Mouse (Mus musculus) embryonic facial prominence, embryonic 10.5 days (tissue): Measurements from ENCODE around the gene Hspb7. TPM values are rescaled to one million over a fixed set of nuclear protein-coding genes. Genes with fewer than 3 reads are reported as not detected.
A peak's percentile ranks its signal among the peaks of the same experiment; 100 is the strongest.

Experiments used
- DNase-seq: peaks from one replicate; pipeline ENCODE4 v3.0.0-alpha.2; 2017; ENCODE audit warnings: low spot score
- H3K27ac ChIP-seq: fragments of 300-500 bp; sonication (generic); replicated peaks from 2 replicates; pipeline ENCODE4 v1.5.1; 2016; ENCODE audit warnings: mild to moderate bottlenecking
- H3K27me3 ChIP-seq: fragments of 300-500 bp; sonication (generic); replicated peaks from 2 replicates; pipeline ENCODE4 v1.6.1; 2016; ENCODE audit warnings: low read depth, mild to moderate bottlenecking; ENCODE audit not compliant: poor library complexity, severe bottlenecking
- H3K36me3 ChIP-seq: fragments of 300-500 bp; sonication (generic); replicated peaks from 2 replicates; pipeline ENCODE4 v1.6.1; 2016; ENCODE audit warnings: mild to moderate bottlenecking, moderate library complexity
- H3K4me1 ChIP-seq: fragments of 300-500 bp; sonication (generic); 2 replicates; pipeline ENCODE4 v1.6.1; 2016
- H3K4me3 ChIP-seq: fragments of 300-500 bp; sonication (generic); 2 replicates; pipeline ENCODE4 v1.5.1; 2016; ENCODE audit warnings: mild to moderate bottlenecking, moderate library complexity
- H3K9me3 ChIP-seq: fragments of 300-500 bp; sonication (generic); 2 replicates; pipeline ENCODE4 v1.6.1; 2016; ENCODE audit warnings: mild to moderate bottlenecking
- WGBS: fragments of 180-500 bp; shearing (Covaris S2); methylation state at CpG from one replicate; pipeline ENCODE4 v1.1.7; 2016; 5-methylcytosine and 5-hydroxymethylcytosine counted together
- polyA plus RNA-seq: library from polyadenylated mRNA; unstranded; fragments of >200 nt; fragmentation: Nextera tagmentation; extraction: Ambion mirVana; gene quantifications from 2 replicates; pipeline ENCODE4 v1.2.1, GENCODE M21; 2016

Gene Hspb7
- polyA plus RNA-seq, 1 experiment from 2014 or later: not detected

DNA sequence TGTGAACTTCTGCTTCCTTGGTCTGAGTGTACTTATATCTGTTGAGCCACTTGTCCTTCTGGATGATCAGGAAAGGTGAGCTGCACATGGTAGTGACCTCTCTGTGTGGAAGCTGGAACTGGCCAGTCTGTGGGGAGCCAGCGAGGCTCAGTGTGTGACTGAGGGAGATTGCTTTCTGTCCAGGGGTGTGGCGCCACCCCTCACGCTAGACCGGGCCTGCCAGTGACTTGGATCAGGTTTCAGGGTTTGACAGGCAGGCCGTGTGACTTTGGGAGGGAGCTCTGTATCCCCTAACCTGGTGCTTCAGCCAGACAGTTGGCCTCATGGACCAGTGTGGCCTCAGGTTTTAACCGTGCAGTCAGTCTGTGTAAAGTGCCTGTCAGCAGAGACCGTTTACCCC is 37.7 kb downstream of the Hspb7 start:
- Histone ChIP-seq H3K4me3 (peak overlapping the region; percentile 30), H3K36me3 (peaks cover 74% of the 10 kb centered on the region), H3K4me1 (peaks cover 38% of the 10 kb centered on the region), H3K27ac (peak overlapping the region; percentile 55), H3K9me3 (no peaks in the 10 kb centered on the region), H3K27me3 (no peaks in the 10 kb centered on the region)
- WGBS: 14% methylated on average over 7 of the region's 7 CpGs
- DNase-seq: peak; percentile 72

DNA sequence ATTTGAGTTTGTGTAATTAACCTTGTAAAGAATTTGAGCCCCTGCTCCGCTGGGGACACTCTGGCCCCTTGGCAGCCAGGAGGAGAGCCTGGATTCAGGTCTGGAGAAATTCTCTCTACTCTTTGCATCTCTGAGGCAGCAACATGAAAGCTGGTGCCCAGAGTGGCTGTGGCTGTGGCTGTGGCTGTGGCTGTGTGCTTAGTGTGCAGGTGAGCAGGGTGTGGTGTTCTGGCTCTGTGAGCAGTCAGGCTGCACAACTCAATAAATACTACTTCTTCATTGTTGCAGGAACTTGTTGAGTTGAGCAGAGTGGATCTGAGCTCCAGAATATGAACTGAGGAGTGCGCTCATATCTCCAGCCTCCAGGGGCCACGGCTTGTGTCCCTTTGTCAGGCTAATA is 38.3 kb downstream of the Hspb7 start:
- peaks cover 74% of the 10 kb centered on the region for H3K36me3 ChIP-seq
- peaks cover 38% of the 10 kb centered on the region for H3K4me1 ChIP-seq
- H3K4me3 ChIP-seq: no peak overlapping the region
- WGBS: 69% methylated on average over 3 of the region's 3 CpGs
- peak overlapping the region; percentile 55 for H3K27ac ChIP-seq
- no peaks in the 10 kb centered on the region for H3K27me3 ChIP-seq
- no peaks in the 10 kb centered on the region for H3K9me3 ChIP-seq
- no peak for DNase-seq

DNA sequence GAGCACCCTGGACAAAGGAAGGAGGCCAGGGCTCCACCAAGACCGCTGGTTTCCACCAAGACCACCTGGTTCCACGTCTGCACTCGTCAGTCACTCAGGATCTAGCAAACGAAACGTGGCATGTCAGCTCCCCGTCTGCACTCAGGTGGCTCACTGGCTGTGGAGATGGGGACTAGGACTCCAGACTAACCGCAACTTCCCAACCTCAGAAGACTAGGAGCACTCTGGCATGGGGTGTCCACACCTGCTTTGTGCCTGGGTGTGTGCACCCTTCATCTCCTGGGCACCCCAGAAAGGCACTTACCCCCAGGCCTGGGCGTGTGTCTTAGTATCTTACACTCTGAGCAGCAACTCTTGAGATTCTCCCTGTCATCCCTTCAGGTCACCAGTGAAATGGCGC is 39.2 kb downstream of the Hspb7 start:
- 87% methylated on average over 9 of the region's 9 CpGs for WGBS
- no peak for DNase-seq
- Histone ChIP-seq H3K27me3 (no peaks in the 10 kb centered on the region), H3K4me1 (peaks cover 35% of the 10 kb centered on the region), H3K27ac (no peak overlapping the region), H3K36me3 (peaks cover 74% of the 10 kb centered on the region), H3K4me3 (no peak overlapping the region), H3K9me3 (no peaks in the 10 kb centered on the region)

DNA sequence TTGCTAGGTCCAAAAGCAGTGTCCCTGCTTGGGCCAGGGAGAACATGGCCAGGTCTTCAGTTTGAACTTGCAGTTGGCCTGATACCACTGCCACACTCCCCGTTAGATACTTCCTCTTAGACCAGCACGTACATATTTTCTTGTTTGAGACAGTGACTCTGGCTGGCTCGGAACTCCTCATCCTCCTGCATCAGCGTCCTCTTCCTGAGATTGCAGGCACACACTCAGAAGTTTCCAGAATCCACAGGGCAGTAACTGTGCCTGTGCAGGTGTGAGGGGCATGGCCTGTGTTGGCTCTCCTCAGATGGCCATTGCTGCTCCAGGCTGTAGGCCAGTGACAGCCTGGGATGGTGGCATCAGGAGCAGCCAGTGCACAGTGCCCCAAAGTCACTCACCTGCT is 39.9 kb downstream of the Hspb7 start:
- Histone ChIP-seq H3K4me3 (no peak overlapping the region), H3K4me1 (peaks cover 28% of the 10 kb centered on the region), H3K27ac (no peak overlapping the region), H3K36me3 (peaks cover 79% of the 10 kb centered on the region), H3K9me3 (no peaks in the 10 kb centered on the region), H3K27me3 (no peaks in the 10 kb centered on the region)
- 93% methylated on average over 4 of the region's 4 CpGs for WGBS
- no peak for DNase-seq

DNA sequence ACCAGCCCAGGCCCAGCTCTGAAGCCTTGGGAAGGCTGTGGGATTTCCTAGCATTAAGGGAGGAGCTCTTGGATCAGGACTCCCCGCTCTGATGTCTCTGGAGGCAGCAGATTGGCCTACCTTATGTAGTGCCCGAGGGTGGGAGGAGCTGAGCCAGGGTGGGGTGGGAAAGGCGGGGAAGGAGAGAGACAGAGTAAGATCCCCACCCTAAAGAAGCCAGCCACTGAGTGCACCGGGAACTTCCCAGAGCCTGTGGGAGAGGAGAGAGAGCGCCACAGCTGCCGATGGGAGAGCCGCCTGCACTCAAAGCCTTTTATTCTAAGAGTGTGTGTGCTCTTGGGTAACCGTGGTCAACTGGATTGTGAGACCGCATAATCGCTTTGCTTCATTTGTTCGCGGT is 40.5 kb downstream of the Hspb7 start:
- WGBS: 75% methylated on average over 12 of the region's 12 CpGs
- Histone ChIP-seq H3K27ac (no peak overlapping the region), H3K4me3 (no peak overlapping the region), H3K4me1 (peaks cover 24% of the 10 kb centered on the region), H3K27me3 (no peaks in the 10 kb centered on the region), H3K36me3 (peaks cover 79% of the 10 kb centered on the region), H3K9me3 (no peaks in the 10 kb centered on the region)
- DNase-seq: no peak

DNA sequence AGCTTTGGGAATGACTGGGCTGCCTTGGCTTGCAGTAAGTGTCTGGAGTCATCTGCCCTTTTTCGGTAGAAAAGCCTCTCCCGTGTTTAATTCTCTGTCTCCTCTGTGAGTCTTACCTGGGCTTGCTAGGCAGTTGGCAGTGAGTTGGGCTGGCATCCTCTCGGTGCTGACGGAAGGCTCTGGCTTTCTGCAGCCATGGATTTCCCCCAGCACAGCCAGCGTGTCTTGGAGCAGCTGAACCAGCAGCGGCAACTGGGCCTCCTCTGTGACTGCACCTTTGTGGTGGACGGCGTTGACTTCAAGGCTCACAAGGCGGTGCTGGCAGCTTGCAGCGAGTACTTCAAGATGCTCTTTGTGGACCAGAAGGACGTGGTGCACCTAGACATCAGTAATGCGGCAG is 41.0 kb downstream of the Hspb7 start:
- Histone ChIP-seq H3K9me3 (no peaks in the 10 kb centered on the region), H3K36me3 (peaks cover 79% of the 10 kb centered on the region), H3K27ac (no peak overlapping the region), H3K27me3 (no peaks in the 10 kb centered on the region), H3K4me1 (peaks cover 24% of the 10 kb centered on the region), H3K4me3 (no peak overlapping the region)
- WGBS: 92% methylated on average over 12 of the region's 12 CpGs
- no peak for DNase-seq

DNA sequence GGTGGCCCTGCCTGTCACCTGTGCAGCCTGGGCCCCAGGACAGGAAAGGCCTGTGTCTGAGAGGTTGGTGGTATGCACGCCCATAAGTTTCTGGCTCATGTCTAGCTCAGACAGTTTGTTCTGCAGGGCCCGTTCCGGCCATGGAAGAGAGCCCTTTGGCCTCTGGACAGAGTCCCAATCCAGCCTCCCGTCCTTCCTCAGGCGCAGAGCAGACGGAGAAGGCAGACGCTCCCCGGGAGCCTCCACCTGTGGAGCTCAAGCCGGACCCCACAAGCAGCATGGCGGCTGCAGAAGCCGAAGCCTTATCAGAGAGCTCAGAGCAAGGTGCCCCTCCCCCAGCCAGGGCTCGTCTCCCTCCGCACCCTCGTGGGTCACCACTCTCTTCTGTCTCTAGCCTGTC is 42.9 kb downstream of the Hspb7 start:
- Histone ChIP-seq H3K36me3 (peaks cover 89% of the 10 kb centered on the region), H3K9me3 (no peaks in the 10 kb centered on the region), H3K27ac (no peak overlapping the region), H3K4me3 (no peak overlapping the region), H3K27me3 (no peaks in the 10 kb centered on the region), H3K4me1 (peaks cover 13% of the 10 kb centered on the region)
- no peak for DNase-seq
- 86% methylated on average over 14 of the region's 14 CpGs for WGBS

DNA sequence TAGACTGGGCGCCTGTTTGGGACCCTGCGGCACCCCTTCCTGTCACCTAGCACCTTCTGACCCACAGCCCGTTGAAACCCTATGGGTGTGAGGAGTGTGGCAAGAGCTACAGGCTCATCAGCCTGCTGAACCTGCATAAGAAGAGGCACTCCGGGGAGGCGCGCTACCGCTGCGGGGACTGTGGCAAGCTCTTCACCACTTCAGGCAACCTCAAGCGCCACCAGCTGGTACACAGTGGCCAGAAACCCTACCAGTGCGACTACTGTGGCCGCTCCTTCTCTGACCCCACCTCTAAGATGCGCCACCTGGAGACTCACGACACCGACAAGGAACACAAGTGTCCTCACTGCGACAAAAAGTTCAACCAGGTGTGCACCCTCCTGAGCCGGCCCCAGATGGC is 44.1 kb downstream of the Hspb7 start:
- Histone ChIP-seq H3K9me3 (no peaks in the 10 kb centered on the region), H3K36me3 (peaks cover 97% of the 10 kb centered on the region)
- WGBS: 75% methylated on average over 16 of the region's 16 CpGs

DNA sequence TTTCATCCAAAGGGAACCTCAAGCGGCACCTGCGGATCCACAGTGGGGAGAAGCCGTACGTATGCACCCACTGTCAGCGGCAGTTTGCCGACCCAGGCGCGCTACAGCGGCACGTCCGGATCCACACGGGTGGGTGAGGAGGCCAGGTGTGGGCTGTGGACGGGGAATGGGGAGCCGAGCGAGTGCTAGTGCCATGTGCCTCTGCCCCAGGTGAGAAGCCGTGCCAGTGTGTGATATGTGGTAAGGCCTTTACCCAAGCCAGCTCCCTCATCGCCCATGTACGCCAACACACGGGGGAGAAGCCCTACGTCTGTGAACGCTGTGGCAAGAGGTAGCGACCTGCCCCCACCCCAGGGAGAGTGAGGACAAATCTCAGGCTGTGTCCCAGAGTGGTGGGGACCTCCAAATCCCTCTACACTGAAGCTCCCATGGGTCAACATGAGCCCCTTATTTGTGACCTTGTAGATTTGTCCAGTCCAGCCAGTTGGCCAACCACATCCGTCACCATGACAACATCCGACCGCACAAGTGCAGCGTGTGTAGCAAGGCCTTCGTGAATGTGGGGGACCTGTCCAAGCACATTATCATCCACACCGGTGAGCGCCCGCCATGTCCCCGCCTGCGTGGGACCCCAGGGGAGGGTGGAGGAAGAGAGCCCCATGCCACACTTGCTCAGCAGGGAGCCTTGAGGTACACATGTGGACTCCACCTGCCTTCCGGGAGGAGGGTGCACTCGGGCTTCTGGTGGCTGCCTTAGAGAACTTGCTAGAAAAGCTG is 45.1 kb downstream of the Hspb7 start:
- H3K4me3 ChIP-seq: no peak overlapping the region
- WGBS: 95% methylated on average over 34 of the region's 34 CpGs
- H3K4me1 ChIP-seq: peaks cover under 1% of the 10 kb centered on the region; the same call in 1 of the 2 replicates
- no peak for DNase-seq
- no peaks in the 10 kb centered on the region for H3K27me3 ChIP-seq
- H3K9me3 ChIP-seq: no peaks in the 10 kb centered on the region
- H3K27ac ChIP-seq: no peak overlapping the region
- peaks cover 97% of the 10 kb centered on the region for H3K36me3 ChIP-seq

More for the DNA sequence above, 44.1 kb downstream of the Hspb7 start:
- no peak for DNase-seq
- H3K4me1 ChIP-seq: peaks cover 3% of the 10 kb centered on the region; the same call in 1 of the 2 replicates
- H3K27ac ChIP-seq: no peak overlapping the region
- no peak overlapping the region for H3K4me3 ChIP-seq
- H3K27me3 ChIP-seq: no peaks in the 10 kb centered on the region

DNA sequence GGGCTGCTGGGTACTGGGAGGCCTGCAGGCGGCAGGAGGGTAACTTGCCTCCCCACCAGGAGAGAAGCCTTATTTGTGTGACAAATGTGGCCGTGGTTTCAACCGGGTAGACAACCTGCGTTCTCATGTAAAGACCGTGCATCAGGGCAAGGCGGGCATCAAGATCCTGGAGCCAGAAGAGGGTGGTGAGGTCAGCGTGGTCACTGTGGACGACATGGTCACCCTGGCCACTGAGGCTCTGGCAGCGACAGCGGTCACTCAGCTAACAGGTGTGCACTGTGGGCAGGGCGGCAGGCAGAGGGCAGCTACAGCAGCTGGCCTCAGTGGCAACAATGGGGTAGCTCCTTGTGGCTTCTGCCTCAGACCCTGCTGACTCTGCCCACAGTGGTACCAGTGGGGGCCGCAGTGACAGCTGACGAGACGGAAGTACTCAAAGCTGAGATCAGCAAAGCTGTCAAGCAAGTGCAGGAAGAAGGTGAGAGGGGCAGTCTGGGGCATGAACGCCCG is 45.8 kb downstream of the Hspb7 start:
- H3K4me1 ChIP-seq: no peaks in the 10 kb centered on the region
- H3K27me3 ChIP-seq: no peaks in the 10 kb centered on the region
- no peak for DNase-seq
- H3K4me3 ChIP-seq: no peak overlapping the region
- H3K9me3 ChIP-seq: no peaks in the 10 kb centered on the region; the same call in 1 of the 2 replicates
- 94% methylated on average over 16 of the region's 16 CpGs for WGBS
- no peak overlapping the region for H3K27ac ChIP-seq
- peaks cover 98% of the 10 kb centered on the region for H3K36me3 ChIP-seq

DNA sequence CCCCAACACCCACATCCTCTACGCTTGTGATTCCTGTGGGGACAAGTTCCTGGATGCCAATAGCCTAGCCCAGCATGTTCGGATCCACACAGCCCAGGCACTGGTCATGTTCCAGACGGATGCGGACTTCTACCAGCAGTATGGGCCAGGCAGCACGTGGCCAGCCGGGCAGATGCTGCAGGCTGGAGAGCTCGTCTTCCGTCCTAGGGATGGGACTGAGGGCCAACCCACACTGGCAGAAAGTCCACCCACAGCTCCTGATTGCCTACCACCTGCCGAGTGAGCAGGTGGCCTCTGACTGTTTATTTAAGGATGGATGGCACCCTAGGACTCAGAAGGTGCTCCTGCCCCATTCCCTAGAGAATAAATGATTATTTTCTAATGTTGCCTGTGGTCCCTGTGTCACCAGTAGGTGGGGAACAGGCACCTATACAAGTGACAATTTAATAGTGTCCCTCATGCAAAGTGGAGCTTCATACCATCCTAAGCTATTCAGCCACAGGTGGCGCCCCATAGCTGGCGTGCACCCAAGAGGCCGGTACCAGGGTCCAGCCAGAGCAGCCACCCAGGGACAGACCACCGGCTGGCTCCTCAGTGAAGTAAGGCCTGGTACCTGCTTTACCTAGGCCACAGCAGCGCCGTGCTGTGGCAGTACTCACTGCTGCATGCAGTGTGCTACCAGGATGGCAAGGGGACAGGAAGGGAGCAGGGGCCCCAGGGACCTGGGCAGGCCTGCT is 46.4 kb downstream of the Hspb7 start:
- Histone ChIP-seq H3K9me3 (no peaks in the 10 kb centered on the region; the same call in 1 of the 2 replicates), H3K36me3 (peaks cover 98% of the 10 kb centered on the region), H3K27ac (no peak overlapping the region), H3K4me3 (no peak overlapping the region), H3K27me3 (no peaks in the 10 kb centered on the region), H3K4me1 (no peaks in the 10 kb centered on the region)
- WGBS: 91% methylated on average over 15 of the region's 15 CpGs
- DNase-seq: no peak

DNA sequence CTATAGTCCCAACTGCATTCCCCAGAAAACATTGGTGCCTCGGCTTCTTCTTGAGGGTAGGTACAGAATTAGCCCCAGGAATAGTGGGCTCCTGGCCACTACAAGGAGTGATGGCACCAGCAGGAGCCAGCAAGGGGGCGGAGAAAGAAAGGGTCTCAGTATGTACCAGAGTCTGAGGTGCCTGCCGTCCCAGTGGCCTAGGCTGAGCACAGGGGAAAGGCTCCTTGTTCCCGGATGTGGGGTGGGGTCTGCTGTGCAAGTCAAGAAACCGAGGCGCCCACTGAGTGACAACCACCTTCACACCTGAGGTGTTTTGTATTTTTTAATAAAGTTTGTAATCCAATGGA is 47.0 kb downstream of the Hspb7 start:
- H3K9me3 ChIP-seq: no peaks in the 10 kb centered on the region; the same call in 1 of the 2 replicates
- H3K4me1 ChIP-seq: no peaks in the 10 kb centered on the region
- H3K36me3 ChIP-seq: peaks cover 98% of the 10 kb centered on the region
- H3K27me3 ChIP-seq: no peaks in the 10 kb centered on the region
- WGBS: 84% methylated on average over 6 of the region's 6 CpGs
- no peak for DNase-seq
- H3K4me3 ChIP-seq: no peak overlapping the region
- no peak overlapping the region for H3K27ac ChIP-seq

DNA sequence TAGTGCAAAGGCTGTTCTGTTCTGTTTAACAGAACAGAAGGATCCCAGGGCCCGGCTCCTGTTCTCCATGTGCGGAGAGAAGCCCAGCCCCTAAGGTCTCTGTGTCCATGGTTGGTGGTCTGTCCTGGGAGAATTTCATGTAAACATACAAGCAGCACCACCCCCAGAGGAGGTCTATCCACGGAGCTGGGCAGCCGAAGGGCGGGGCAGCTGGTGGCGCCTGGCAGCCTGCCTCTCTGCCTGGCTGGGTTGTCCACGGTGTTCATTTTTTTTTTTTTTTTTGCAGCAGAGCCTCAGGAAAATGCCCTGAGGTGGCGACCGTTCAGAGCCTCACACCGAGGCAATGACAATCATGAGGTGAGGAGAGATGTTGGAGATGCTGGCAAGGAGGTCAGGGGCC is 48.0 kb downstream of the Hspb7 start:
- Histone ChIP-seq H3K27me3 (no peaks in the 10 kb centered on the region), H3K36me3 (peaks cover 98% of the 10 kb centered on the region), H3K4me3 (no peak overlapping the region), H3K27ac (no peak overlapping the region), H3K4me1 (no peaks in the 10 kb centered on the region), H3K9me3 (no peaks in the 10 kb centered on the region; the same call in 1 of the 2 replicates)
- DNase-seq: no peak
- WGBS: 76% methylated on average over 10 of the region's 10 CpGs
